Mouse (Mus musculus): ENCODE measurements around the gene Vapa. TPM values are rescaled to one million over a fixed set of nuclear protein-coding genes. Genes with fewer than 3 reads are reported as not detected.

Gene Vapa
- total and polyA plus RNA-seq, 3 experiments, result 14.3 to 91.4 (median 86.1) TPM

GRCm38 (mm10) chr17:65608743-65609142 is 4.6 kb downstream of the Vapa start:
- Histone ChIP-seq H3K9ac (ENCODE audit: low read depth, low read length) (no peak overlapping the region), H3K79me2 (replicated peaks; ENCODE audit: control insufficient read depth, insufficient read depth, low read length) (peaks cover 22% of the 10 kb centered on the region), H3K27ac (no peak overlapping the region), H3K4me1 (ENCODE audit: control insufficient read depth, insufficient read depth, low read length) (peaks cover 32% of the 10 kb centered on the region), H3K4me3 (no peak overlapping the region), H3K27me3 (ENCODE audit: control insufficient read depth, insufficient read depth, low read length) (no peaks in the 10 kb centered on the region), H3K36me3 (ENCODE audit: control insufficient read depth, insufficient read depth, low read length) (peaks cover 56% of the 10 kb centered on the region)
- no peak for DNase-seq
- 24% methylated on average over 5 of the region's 5 CpGs for WGBS
- TF ChIP-seq POLR2A (IDR thresholded peaks at IDR 0.05; ENCODE audit: insufficient read depth, low read depth, low read length) (no peak), EP300 (IDR thresholded peaks at IDR 0.05; ENCODE audit: insufficient read depth, low read depth, low read length) (no peak)
- intact Hi-C loops (cut with DNase I), result no loop called here

DNA sequence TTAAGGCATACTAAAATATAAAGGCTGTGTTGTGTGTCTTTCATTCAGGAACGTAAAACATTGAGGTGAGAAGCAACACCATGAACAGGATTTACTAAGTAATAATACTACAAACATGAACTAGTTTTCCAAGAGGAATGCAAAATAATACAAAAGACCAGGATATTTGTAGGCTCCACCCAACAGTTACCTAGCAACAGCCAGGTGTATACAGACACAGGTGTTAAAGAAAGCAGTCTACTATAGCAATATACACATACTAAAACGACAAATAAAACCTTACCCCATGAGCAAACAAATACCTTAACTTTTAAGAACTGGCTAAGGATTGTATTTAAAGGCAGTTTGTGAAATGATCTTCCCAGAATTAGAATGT is 5.1 kb downstream of the Vapa start:
- TF ChIP-seq CTCF (IDR thresholded peaks at IDR 0.05) (no peak), POLR2A (IDR thresholded peaks at IDR 0.05; ENCODE audit: insufficient read depth, low read depth, low read length) (no peak), EP300 (IDR thresholded peaks at IDR 0.05; ENCODE audit: insufficient read depth, low read depth, low read length) (no peak)
- H3K36me3 ChIP-seq (ENCODE audit: control insufficient read depth, insufficient read depth, low read length), result peaks cover 56% of the 10 kb centered on the region
- intact Hi-C loops (cut with DNase I), result no loop called here
- no peak overlapping the region for H3K9ac ChIP-seq (ENCODE audit: low read depth, low read length)
- H3K4me1 ChIP-seq (ENCODE audit: control insufficient read depth, insufficient read depth, low read length), result peaks cover 32% of the 10 kb centered on the region
- no peak overlapping the region for H3K27ac ChIP-seq
- H3K4me3 ChIP-seq, result no peak overlapping the region
- DNase-seq, result no peak
- peaks cover 22% of the 10 kb centered on the region for H3K79me2 ChIP-seq (replicated peaks; ENCODE audit: control insufficient read depth, insufficient read depth, low read length)
- 59% methylated on average over 2 of the region's 2 CpGs for WGBS
- no peaks in the 10 kb centered on the region for H3K27me3 ChIP-seq (ENCODE audit: control insufficient read depth, insufficient read depth, low read length)

- TF ChIP-seq CTCF (IDR thresholded peaks at IDR 0.05), result no peak
- no peak for TF ChIP-seq POLR2A (IDR thresholded peaks at IDR 0.05; ENCODE audit: insufficient read depth, low read depth, low read length)
- no peak for TF ChIP-seq EP300 (IDR thresholded peaks at IDR 0.05; ENCODE audit: insufficient read depth, low read depth, low read length)
- no peak for DNase-seq
- WGBS, result 35% methylated on average over 7 of the region's 7 CpGs
- H3K36me3 ChIP-seq (ENCODE audit: control insufficient read depth, insufficient read depth, low read length), result peaks cover 56% of the 10 kb centered on the region
- H3K4me3 ChIP-seq, result no peak overlapping the region
- intact Hi-C loops (cut with DNase I), result no loop called here
- H3K9ac ChIP-seq (ENCODE audit: low read depth, low read length), result no peak overlapping the region
- H3K27ac ChIP-seq, result no peak overlapping the region
- H3K27me3 ChIP-seq (ENCODE audit: control insufficient read depth, insufficient read depth, low read length), result no peaks in the 10 kb centered on the region
- peaks cover 32% of the 10 kb centered on the region for H3K4me1 ChIP-seq (ENCODE audit: control insufficient read depth, insufficient read depth, low read length)
- H3K79me2 ChIP-seq (replicated peaks; ENCODE audit: control insufficient read depth, insufficient read depth, low read length), result peaks cover 22% of the 10 kb centered on the region
Observed at GRCm38 (mm10) chr17:65607574-65608311, 5.6 kb downstream of the Vapa start.

DNA sequence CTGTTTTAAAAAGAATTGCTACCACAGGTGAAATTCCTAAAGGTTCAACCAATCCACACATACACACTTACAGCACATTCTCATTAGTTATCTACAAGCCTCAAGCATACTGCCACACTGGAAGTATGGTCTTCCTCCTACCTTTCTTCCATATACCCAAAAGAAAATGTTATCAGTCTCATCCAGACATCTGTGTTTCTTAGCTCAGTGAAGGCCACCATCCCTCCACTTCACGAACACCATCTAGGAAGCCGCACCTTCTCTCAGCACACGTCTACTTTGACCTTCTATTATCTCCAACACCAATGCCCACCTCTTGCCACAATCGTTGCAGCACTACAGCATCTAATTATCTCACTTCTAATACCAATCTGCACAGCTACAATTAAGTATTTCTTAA is 7.3 kb downstream of the Vapa start:
- no peak overlapping the region for H3K4me3 ChIP-seq
- no peak overlapping the region for H3K9ac ChIP-seq (ENCODE audit: low read depth, low read length)
- intact Hi-C loops (cut with DNase I), result no loop called here
- H3K79me2 ChIP-seq (replicated peaks; ENCODE audit: control insufficient read depth, insufficient read depth, low read length), result peaks cover 19% of the 10 kb centered on the region
- WGBS, result 43% methylated on average over 4 of the region's 4 CpGs
- H3K36me3 ChIP-seq (ENCODE audit: control insufficient read depth, insufficient read depth, low read length), result peaks cover 54% of the 10 kb centered on the region
- DNase-seq, result no peak
- peaks cover 32% of the 10 kb centered on the region for H3K4me1 ChIP-seq (ENCODE audit: control insufficient read depth, insufficient read depth, low read length)
- no peak for TF ChIP-seq POLR2A (IDR thresholded peaks at IDR 0.05; ENCODE audit: insufficient read depth, low read depth, low read length)
- TF ChIP-seq CTCF (IDR thresholded peaks at IDR 0.05), result no peak
- H3K27ac ChIP-seq, result no peak overlapping the region
- no peaks in the 10 kb centered on the region for H3K27me3 ChIP-seq (ENCODE audit: control insufficient read depth, insufficient read depth, low read length)

- no peak for TF ChIP-seq POLR2A (IDR thresholded peaks at IDR 0.05; ENCODE audit: insufficient read depth, low read depth, low read length)
- TF ChIP-seq EP300 (IDR thresholded peaks at IDR 0.05; ENCODE audit: insufficient read depth, low read depth, low read length), result no peak
- no peak for TF ChIP-seq CTCF (IDR thresholded peaks at IDR 0.05)
- H3K4me3 ChIP-seq, result no peak overlapping the region
- H3K9ac ChIP-seq (ENCODE audit: low read depth, low read length), result no peak overlapping the region
- H3K27me3 ChIP-seq (ENCODE audit: control insufficient read depth, insufficient read depth, low read length), result no peaks in the 10 kb centered on the region
- H3K79me2 ChIP-seq (replicated peaks; ENCODE audit: control insufficient read depth, insufficient read depth, low read length), result peaks cover 19% of the 10 kb centered on the region
- no peak overlapping the region for H3K27ac ChIP-seq
- H3K36me3 ChIP-seq (ENCODE audit: control insufficient read depth, insufficient read depth, low read length), result peaks cover 52% of the 10 kb centered on the region
- intact Hi-C loops (cut with DNase I), result no loop called here
- H3K4me1 ChIP-seq (ENCODE audit: control insufficient read depth, insufficient read depth, low read length), result peaks cover 31% of the 10 kb centered on the region
- DNase-seq, result no peak
Observed at GRCm38 (mm10) chr17:65604892-65605291, 8.5 kb downstream of the Vapa start.

GRCm38 (mm10) chr17:65604315-65604714 is 9.0 kb downstream of the Vapa start:
- TF ChIP-seq CTCF (IDR thresholded peaks at IDR 0.05), result no peak
- TF ChIP-seq EP300 (IDR thresholded peaks at IDR 0.05; ENCODE audit: insufficient read depth, low read depth, low read length), result no peak
- no peak for TF ChIP-seq POLR2A (IDR thresholded peaks at IDR 0.05; ENCODE audit: insufficient read depth, low read depth, low read length)
- intact Hi-C loops (cut with DNase I), result no loop called here
- Histone ChIP-seq H3K9ac (ENCODE audit: low read depth, low read length) (no peak overlapping the region), H3K79me2 (replicated peaks; ENCODE audit: control insufficient read depth, insufficient read depth, low read length) (peaks cover 16% of the 10 kb centered on the region), H3K27ac (no peak overlapping the region), H3K4me3 (no peak overlapping the region), H3K27me3 (ENCODE audit: control insufficient read depth, insufficient read depth, low read length) (no peaks in the 10 kb centered on the region), H3K36me3 (ENCODE audit: control insufficient read depth, insufficient read depth, low read length) (peaks cover 49% of the 10 kb centered on the region), H3K4me1 (ENCODE audit: control insufficient read depth, insufficient read depth, low read length) (peaks cover 27% of the 10 kb centered on the region)
- DNase-seq, result no peak

Data from heart, adult 2 months (tissue).